Mouse (Mus musculus) embryo, embryonic 9.5 days (tissue): ENCODE data around the gene Tex36.

Experiments used
- DNase-seq: peaks from one replicate; pipeline ENCODE4 v3.0.0-alpha.2; 2017; ENCODE audit errors: extremely low spot score

Gene Tex36

GRCm38 (mm10) chr7:133591750-133592149, 10.2 kb downstream of the Tex36 start:
- no peak for DNase-seq

- DNase-seq = no peak
Observed at GRCm38 (mm10) chr7:133583216-133583615, 18.7 kb downstream of the Tex36 start.

- no peak for DNase-seq
Observed at GRCm38 (mm10) chr7:133580296-133580640, 21.7 kb downstream of the Tex36 start.

GRCm38 (mm10) chr7:133579491-133580295, 22.3 kb downstream of the Tex36 start:
- no peak for DNase-seq

- DNase-seq = no peak
Observed at GRCm38 (mm10) chr7:133576825-133577224, 25.1 kb downstream of the Tex36 start.

- DNase-seq = no peak
Observed at GRCm38 (mm10) chr7:133576281-133576680, 25.7 kb downstream of the Tex36 start.

- DNase-seq = no peak
Observed at GRCm38 (mm10) chr7:133571927-133572326, 30.0 kb downstream of the Tex36 start.

GRCm38 (mm10) chr7:133569194-133569880, 32.6 kb downstream of the Tex36 start:
- no peak for DNase-seq

- DNase-seq = no peak
Observed at GRCm38 (mm10) chr7:133564600-133564999, 37.4 kb downstream of the Tex36 start.

- DNase-seq = no peak
Observed at GRCm38 (mm10) chr7:133563175-133563824, 38.7 kb downstream of the Tex36 start.

- peak; percentile 54 for DNase-seq
Observed at GRCm38 (mm10) chr7:133555786-133556492, 46.0 kb downstream of the Tex36 start.

GRCm38 (mm10) chr7:133552306-133552991, 49.5 kb downstream of the Tex36 start:
- no peak for DNase-seq

- no peak for DNase-seq
Observed at GRCm38 (mm10) chr7:133551000-133551399, 51.0 kb downstream of the Tex36 start.

- DNase-seq = no peak
Observed at GRCm38 (mm10) chr7:133548434-133548833, 53.5 kb downstream of the Tex36 start.

- DNase-seq = no peak
Observed at GRCm38 (mm10) chr7:133545631-133546030, 56.3 kb downstream of the Tex36 start.

GRCm38 (mm10) chr7:133544966-133545365, 57.0 kb downstream of the Tex36 start:
- no peak for DNase-seq

GRCm38 (mm10) chr7:133543131-133543530, 58.8 kb downstream of the Tex36 start:
- no peak for DNase-seq

GRCm38 (mm10) chr7:133537366-133537765, 64.6 kb downstream of the Tex36 start:
- no peak for DNase-seq
